Mouse (Mus musculus): ENCODE measurements around the gene Dnm3. TPM values are rescaled to one million over a fixed set of nuclear protein-coding genes. Genes with fewer than 3 reads are reported as not detected.

Gene Dnm3
- polyA plus RNA-seq, 1 experiment from 2014 or later: 7.5 TPM

DNA sequence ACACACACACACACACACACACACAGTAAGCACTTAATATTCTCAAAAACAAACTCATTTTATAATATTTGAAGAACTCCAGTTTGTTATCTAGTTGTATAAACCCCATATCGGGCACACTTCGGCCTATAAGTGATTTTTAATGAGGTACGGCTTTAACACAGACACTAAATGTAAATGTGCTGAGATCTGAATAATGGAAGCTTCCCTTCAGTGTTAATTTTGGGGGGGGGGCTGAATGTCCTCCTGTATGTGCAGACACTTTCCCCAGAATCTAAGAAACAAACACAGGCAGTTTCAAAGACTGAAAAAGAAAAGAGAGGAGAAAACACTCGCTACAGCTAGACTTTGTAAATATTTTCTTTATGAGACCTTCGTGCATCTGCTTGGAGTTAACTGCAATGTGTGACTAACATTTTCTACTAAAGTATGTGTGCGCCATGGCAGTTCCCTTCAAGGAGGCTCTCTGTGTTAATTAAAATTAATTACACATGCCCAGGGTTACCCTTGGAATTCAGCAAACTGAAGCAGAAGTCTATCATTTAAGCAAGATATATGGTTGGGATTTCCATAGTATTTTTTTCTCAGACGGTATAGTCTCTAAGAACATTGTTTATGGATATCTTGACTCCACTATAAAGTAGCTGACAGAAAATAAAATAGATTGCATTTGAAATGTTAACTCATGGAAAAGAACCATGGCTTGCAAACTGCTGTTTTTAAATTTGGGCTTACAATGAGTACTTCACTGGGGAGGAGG, 356.2 kb downstream of the Dnm3 start:
- Histone ChIP-seq H3K36me3 (no peaks in the 10 kb centered on the region), H3K27ac (no peak overlapping the region), H3K27me3 (ENCODE audit: insufficient read depth, poor library complexity, severe bottlenecking) (no peaks in the 10 kb centered on the region), H3K4me3 (no peak overlapping the region), H3K9me3 (no peaks in the 10 kb centered on the region), H3K4me1 (replicated peaks) (peaks cover under 1% of the 10 kb centered on the region; the same call in 1 of the 2 replicates)
- no peak for DNase-seq (ENCODE audit: low spot score)
- WGBS: 81% methylated on average over 7 of the region's 7 CpGs

DNA sequence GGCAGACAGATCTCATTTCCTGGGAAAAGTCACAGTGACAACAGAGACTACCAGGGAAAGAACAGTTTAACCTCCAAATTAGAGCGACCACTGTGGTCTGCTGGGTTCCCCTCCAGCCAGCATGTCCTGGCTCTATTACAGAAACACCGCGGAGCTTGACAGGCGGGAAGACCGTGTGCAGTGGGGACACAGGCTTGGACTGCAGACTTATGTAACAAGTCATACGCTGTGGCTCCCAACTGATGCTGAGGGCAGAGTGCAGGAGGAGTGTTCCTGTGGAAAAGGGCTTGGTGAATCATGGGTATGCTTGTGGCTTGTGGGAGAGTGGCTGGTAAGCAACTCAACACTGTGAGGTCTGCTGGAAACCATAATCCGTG, 368.4 kb downstream of the Dnm3 start:
- Histone ChIP-seq H3K27ac (peak overlapping the region; percentile 26; the same call in 1 of the 2 replicates), H3K9me3 (no peaks in the 10 kb centered on the region), H3K27me3 (ENCODE audit: insufficient read depth, poor library complexity, severe bottlenecking) (no peaks in the 10 kb centered on the region), H3K4me3 (no peak overlapping the region), H3K4me1 (replicated peaks) (peaks cover 22% of the 10 kb centered on the region), H3K36me3 (no peaks in the 10 kb centered on the region)
- DNase-seq (ENCODE audit: low spot score): no peak
- 67% methylated on average over 7 of the region's 7 CpGs for WGBS

DNA sequence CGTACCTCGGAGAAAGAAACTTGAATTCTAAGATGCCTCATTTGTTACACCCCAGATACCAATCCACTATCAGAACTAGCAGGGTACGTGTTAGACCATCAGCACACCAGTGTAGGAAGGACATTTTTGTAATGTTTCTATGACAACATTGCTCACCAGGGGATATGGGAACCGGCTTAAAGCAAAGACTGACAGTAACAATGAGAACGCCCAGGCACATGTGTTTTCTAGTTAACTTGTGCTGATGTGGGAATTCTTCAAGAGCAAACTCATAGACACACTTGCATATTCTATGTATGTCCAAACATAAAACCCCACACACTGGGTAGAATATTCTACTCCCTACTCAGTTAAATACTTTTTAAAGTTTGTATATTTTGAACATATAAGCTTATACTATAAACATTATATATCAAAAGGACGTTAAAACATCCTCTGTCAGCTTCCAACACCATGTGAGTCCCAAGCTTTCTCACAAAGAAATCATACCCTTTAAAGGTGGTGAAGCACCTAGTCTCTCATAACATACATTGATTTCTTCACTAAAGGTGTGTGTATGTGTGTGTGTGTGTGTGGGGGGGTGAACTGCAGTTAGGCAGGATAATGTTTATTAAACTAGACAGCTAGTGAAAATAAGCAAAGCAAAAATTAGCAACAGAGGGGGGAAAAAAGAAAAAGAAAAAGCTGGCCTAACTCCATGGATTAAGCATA, 369.0 kb downstream of the Dnm3 start:
- Histone ChIP-seq H3K27me3 (ENCODE audit: insufficient read depth, poor library complexity, severe bottlenecking) (no peaks in the 10 kb centered on the region), H3K4me3 (no peak overlapping the region), H3K4me1 (replicated peaks) (peaks cover 22% of the 10 kb centered on the region), H3K36me3 (no peaks in the 10 kb centered on the region), H3K27ac (peak overlapping the region; percentile 75), H3K9me3 (no peaks in the 10 kb centered on the region)
- 42% methylated on average over 6 of the region's 6 CpGs for WGBS
- DNase-seq (ENCODE audit: low spot score): no peak

DNA sequence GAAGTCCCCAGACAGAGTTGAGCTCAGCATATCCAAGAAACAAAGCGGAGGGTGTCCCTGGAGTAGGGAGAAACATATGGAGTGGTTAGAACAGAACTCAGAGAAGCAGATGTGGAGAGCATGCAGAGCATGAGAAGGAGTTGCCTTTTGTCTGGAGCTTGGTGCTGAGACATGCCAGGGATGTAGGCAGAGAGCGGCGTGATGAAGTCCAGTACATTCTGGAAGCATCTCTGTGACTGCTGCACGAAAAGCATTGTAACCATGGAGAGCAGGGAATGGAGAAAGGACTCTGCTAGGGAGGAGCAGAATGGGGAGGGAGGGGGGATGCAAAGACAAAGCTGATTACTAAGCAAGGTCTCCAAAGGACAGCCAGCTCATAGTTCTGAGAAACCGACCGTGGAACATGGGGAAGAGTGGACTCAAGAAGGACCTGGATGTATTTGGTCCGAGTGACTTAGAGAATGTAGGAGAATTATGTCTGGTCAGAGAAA, 369.6 kb downstream of the Dnm3 start:
- peak overlapping the region; percentile 75 for H3K27ac ChIP-seq
- no peaks in the 10 kb centered on the region for H3K9me3 ChIP-seq
- DNase-seq (ENCODE audit: low spot score): no peak
- H3K36me3 ChIP-seq: no peaks in the 10 kb centered on the region
- WGBS: 46% methylated on average over 7 of the region's 7 CpGs
- H3K27me3 ChIP-seq (ENCODE audit: insufficient read depth, poor library complexity, severe bottlenecking): no peaks in the 10 kb centered on the region
- H3K4me1 ChIP-seq (replicated peaks): peaks cover 22% of the 10 kb centered on the region
- H3K4me3 ChIP-seq: no peak overlapping the region

DNA sequence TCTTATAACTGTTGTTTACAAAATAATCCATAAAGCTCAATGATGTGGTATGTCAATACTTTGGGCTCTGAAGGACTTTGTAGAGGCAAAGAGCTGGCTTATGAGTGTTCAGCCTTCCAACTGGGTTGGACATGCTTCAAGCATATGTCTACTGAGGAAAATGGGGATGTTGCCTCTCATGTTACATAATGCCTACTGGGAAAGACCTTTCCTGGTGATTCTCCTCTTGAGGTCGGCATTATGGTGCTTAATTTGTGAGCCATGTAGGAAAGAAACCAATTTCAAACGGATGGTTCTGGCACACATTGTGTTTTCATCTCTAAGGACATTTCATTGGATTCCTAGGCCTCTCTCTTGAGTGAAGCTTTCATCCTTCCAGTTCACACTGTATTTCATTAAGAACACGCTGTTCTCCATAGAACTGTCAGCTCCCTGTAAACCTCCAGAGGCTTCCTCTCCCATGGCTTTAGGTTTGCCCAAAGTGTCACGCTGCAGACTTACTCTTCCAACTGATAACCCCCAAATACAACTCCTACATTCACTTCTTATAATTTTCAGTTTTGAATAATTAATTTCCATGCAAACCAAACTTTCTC, 370.7 kb downstream of the Dnm3 start:
- Histone ChIP-seq H3K9me3 (no peaks in the 10 kb centered on the region), H3K4me1 (replicated peaks) (peaks cover 22% of the 10 kb centered on the region), H3K27me3 (ENCODE audit: insufficient read depth, poor library complexity, severe bottlenecking) (no peaks in the 10 kb centered on the region), H3K4me3 (no peak overlapping the region), H3K27ac (no peak overlapping the region), H3K36me3 (no peaks in the 10 kb centered on the region)
- WGBS: 88% methylated on average over 4 of the region's 4 CpGs
- no peak for DNase-seq (ENCODE audit: low spot score)

DNA sequence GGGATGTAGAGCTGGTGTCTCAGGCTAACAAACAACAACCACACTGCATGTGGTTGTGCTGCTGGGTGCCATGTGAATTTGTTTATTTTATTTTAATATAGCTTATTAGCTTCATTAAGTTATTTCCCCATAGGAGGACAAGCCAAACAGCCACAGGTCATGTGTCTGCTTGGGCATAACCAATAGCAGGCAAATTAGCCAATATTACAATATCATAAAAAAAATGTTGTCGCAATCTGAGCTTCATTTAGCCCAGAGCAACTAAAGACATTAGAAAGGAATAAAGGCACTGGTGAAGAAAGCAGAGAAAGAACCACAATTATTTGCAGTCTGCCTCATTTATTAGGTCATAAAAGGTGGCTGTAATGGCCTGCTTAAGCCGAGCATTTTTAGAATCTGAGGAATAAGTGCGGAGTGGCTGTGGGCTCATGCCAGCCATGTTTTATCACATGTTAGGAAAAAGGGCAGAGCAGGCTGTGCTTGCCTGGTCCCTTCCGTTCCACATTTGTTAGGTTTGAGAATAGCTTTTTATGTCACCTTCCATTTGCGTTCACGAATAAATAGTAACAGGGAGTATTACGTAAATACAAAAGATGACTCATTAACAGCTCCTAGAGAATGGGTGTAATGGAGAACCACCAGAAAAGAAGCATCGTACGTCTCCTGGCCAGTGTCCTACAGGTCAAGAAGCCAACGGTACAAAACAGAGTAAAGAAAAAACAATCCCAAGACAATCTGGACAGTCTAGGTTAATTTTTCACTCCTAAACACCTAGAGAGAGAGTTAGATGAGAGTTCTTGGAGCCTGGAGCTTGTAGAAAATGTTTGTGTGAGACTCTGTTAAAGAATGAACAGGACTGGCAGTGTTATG, 376.6 kb downstream of the Dnm3 start:
- no peak for DNase-seq (ENCODE audit: low spot score)
- Histone ChIP-seq H3K4me1 (replicated peaks) (0 out of 2 replicates have a peak, but pooled peaks cover 2% of the 10 kb centered on the region), H3K36me3 (no peaks in the 10 kb centered on the region), H3K27ac (no peak overlapping the region), H3K9me3 (no peaks in the 10 kb centered on the region), H3K4me3 (no peak overlapping the region), H3K27me3 (ENCODE audit: insufficient read depth, poor library complexity, severe bottlenecking) (no peaks in the 10 kb centered on the region)
- WGBS: 91% methylated on average over 10 of the region's 10 CpGs

DNA sequence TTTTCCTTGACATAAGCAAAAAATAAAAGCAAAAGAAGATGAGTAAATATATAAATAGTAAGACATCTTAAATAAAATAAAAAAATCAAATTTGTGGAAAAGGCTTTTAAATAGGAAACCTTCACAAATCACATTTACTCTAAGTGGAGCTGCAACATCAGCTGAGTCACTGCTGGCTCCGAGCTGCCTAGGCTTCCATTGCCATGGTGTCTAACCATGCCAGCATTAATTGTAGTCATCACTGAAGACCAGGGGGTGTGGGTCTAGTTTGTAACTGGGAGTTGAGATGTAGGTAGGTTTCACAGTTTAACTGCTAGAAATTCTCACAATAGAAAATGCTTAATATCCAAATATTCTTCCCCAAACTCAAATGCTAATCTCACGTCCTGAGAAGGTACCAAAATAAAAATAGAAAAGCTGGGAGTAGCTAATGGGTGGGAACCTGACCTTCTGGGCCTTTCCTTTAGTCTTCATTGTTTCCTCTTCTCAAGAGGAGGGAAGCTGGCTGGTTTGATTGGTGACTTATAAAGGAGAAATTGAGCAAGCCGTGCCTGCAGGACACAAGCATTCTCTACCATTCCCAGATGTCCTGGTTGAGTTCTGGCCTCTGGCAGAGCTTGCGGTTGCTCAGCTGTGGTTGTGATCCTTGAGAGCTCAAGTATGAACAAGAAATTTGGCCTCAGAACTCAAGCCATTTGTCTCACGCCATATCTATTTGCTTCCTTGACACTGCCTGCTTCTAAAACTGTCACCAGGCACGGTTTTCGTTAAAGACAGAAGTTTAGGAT, 377.6 kb downstream of the Dnm3 start:
- 88% methylated on average over 7 of the region's 7 CpGs for WGBS
- H3K4me3 ChIP-seq: no peak overlapping the region
- H3K27ac ChIP-seq: no peak overlapping the region
- H3K9me3 ChIP-seq: no peaks in the 10 kb centered on the region
- no peaks in the 10 kb centered on the region for H3K27me3 ChIP-seq (ENCODE audit: insufficient read depth, poor library complexity, severe bottlenecking)
- no peak for DNase-seq (ENCODE audit: low spot score)
- H3K36me3 ChIP-seq: no peaks in the 10 kb centered on the region
- 0 out of 2 replicates have a peak, but pooled peaks cover 2% of the 10 kb centered on the region for H3K4me1 ChIP-seq (replicated peaks)

DNA sequence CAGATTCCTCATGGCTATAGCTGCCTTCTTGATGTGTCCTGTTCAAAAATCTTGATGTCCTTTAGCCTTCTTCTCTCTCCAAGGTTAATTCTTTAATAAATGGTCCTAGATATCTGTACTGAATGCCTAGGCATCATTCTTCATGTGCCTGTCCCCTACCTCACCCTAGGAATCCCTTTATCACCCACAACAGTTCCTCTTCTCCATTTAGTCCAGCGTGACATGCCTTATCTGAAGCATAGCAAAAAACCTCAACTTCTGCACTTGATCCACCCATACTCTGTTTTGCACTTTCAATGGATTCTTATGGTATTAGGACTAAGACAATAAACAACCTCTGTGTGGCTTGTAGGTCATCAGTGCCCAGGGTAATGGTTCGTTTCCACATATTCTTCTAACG, 378.6 kb downstream of the Dnm3 start:
- no peaks in the 10 kb centered on the region for H3K27me3 ChIP-seq (ENCODE audit: insufficient read depth, poor library complexity, severe bottlenecking)
- no peaks in the 10 kb centered on the region for H3K36me3 ChIP-seq
- 91% methylated on average over 3 of the region's 3 CpGs for WGBS
- no peak for DNase-seq (ENCODE audit: low spot score)
- H3K9me3 ChIP-seq: no peaks in the 10 kb centered on the region
- no peak overlapping the region for H3K27ac ChIP-seq
- H3K4me3 ChIP-seq: no peak overlapping the region
- H3K4me1 ChIP-seq (replicated peaks): 0 out of 2 replicates have a peak, but pooled peaks cover 2% of the 10 kb centered on the region

DNA sequence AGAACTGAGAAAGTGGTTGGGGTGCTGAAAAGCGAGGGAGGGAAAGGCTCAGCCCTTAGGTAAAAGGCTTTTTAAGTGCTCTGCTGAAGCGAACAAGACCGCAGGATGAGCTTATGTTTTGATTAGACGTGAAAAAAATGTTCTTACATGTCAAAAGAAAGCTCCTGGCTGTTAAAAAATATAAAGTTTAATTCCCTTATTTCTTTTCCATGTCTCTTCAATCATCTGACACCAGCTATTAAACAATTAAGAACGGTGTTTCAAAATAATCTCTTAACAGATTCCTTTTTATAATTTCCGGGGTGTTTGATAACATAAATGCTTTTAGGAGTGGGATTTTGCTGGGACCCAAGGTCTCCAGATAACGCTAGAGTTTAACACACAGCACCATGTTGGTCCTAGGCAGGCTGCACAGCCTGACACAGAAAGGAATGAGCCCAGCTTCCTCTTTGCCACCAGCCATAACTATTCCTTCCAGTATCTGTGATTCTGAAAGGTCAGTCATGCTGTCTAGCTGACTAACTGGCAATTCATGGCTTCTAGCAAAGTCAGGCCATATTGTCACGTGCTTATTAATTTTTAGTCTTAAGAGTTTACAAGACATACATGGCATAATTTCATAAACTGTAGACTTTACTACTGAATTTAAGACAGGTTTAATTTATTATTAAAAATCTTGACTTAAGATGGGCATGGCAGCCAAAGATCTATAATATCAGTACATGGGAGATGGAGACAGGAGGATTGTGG, 383.1 kb downstream of the Dnm3 start:
- no peak for DNase-seq (ENCODE audit: low spot score)
- WGBS: 89% methylated on average over 8 of the region's 8 CpGs
- no peaks in the 10 kb centered on the region for H3K4me1 ChIP-seq (replicated peaks)
- H3K36me3 ChIP-seq: no peaks in the 10 kb centered on the region
- H3K27ac ChIP-seq: no peak overlapping the region
- no peaks in the 10 kb centered on the region for H3K27me3 ChIP-seq (ENCODE audit: insufficient read depth, poor library complexity, severe bottlenecking)
- H3K9me3 ChIP-seq: no peaks in the 10 kb centered on the region
- H3K4me3 ChIP-seq: no peak overlapping the region

DNA sequence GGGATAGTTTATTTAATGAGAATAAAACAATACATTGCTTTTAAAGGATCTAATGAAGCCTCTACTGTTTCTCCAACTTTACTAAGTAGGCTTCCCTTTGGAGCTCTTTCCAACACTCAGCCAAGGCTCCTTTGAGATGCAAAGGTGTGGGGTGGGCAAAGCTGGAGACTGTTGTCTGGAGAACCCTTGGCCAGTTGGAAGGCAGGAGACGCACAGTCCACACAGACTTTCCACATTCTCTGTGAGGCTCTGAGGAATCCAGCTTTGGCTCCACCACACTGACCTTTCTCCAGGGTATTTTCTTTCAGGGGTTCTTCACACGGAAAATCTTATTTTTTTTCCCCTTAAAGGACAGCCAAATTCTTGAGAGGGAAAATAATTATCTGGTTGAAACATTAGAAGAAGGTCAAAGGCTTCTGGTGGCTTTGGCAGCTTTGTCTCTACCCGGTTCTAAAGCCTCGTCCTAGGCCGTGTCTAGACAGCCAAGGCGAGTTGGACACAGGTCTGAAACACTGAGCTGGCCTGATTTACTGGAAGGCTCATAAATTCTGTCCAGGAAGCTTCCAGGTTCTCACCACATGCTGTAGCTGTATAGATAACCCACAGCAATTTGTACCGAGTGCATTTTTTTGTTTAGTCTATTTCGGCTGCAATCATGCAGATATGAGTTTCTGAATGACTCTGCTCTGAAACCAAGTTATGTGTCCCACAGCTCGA, 383.9 kb downstream of the Dnm3 start:
- Histone ChIP-seq H3K27me3 (ENCODE audit: insufficient read depth, poor library complexity, severe bottlenecking) (no peaks in the 10 kb centered on the region), H3K27ac (no peak overlapping the region), H3K9me3 (no peaks in the 10 kb centered on the region), H3K36me3 (no peaks in the 10 kb centered on the region), H3K4me3 (no peak overlapping the region), H3K4me1 (replicated peaks) (no peaks in the 10 kb centered on the region)
- WGBS: 78% methylated on average over 9 of the region's 9 CpGs
- DNase-seq (ENCODE audit: low spot score): no peak

All from hindbrain, embryonic 10.5 days (tissue).